Mouse (Mus musculus) megakaryocyte-erythroid progenitor cell, adult 5-6 weeks (primary cell): Measurements from ENCODE around the gene Inafm2. TPM values are rescaled to one million over a fixed set of nuclear protein-coding genes. Genes with fewer than 3 reads are reported as not detected.

Source experiments
- ATAC-seq: replicated peaks from 2 replicates; pipeline ENCODE4 v1.8.0; 2016; ENCODE audit warnings: mild to moderate bottlenecking, inconsistent platforms; ENCODE audit not compliant: severe bottlenecking, poor library complexity, low FRiP score, low TSS enrichment
- total RNA-seq, 2 experiments: library from RNA; stranded (forward) in 1 of 2; stranded (reverse) in 1 of 2; fragments of 200-1000, 215-1000 nt in 1 of 2; fragments of >200 nt in 1 of 2; fragmentation: Nextera tagmentation in 1 of 2; gene quantifications; 2 replicates each; pipeline ENCODE4 v1.2.3; 2014 to 2017

Inafm2 gene
- total RNA-seq, 2 experiments from 2014 or later = 13.9 to 14.5 TPM

DNA sequence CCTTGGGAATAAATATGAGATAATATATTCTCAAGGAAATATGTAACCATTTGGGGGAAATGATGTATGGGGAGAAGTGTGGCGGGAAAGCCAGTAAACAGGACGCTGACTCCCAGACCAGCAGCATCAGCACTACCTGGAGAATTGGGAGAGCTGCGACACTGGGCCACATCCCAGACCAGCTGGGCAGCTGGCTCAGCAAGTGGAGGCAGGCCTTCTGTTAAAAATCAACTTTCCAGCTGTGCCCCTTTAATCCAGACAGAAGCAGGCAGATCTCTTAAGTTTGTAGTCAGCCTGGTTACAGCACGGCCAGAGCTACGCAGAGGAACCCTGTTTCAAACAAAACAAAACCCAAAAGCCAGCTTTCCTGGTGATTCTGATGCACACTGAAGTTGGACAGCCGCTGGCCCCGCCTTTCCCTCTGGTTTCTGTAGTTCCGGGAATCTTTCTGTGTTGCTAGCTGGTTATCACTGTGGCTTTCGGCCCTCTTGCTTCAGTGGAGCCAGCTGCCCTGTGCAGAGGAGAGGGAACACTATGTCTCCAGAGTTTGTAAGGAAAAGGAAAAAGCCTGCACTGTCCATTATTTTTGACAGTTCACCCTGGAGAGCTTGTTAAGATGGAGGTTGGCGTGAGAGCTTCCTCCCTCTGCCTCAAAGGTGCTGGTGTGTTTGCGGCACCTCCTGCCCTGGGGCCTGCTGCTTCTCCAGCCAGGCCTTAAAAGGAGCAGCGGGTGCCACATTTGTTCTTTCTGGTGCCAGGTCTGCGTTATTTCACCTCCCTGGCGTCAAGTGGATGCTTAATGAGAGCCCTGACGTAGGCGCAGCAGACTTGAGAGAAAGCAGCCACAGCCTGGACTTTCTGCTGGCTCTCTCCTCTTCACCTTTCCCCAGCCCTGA is 6.6 kb downstream of the Inafm2 start:
- ATAC-seq = 0 out of 2 replicates have a peak, but pooled peaks have one; percentile 16

GRCm38 (mm10) chr2:118752792-118753108 is 7.2 kb downstream of the Inafm2 start:
- ATAC-seq = peak; percentile 73

DNA sequence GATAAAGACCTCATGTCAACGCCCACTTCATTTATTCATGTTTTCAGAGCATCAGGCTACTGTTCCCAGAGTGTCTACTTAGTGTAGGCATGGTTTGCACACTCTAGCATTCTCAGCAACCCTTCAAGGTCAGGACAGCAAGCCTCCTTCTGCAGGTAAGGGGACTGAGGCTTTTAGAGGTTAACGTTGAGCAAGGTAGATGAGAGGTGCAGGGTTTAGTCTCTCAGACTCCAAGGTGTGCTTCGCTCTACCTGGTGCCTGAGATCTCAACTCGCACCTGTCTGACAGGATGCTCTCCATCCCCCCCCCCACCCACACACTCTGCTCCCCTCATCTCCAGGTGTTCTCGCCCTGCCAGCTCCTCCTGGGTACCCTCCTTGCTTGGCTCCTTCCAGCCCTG is 8.6 kb downstream of the Inafm2 start:
- ATAC-seq = no peak

GRCm38 (mm10) chr2:118755407-118755806 is 9.8 kb downstream of the Inafm2 start:
- ATAC-seq = no peak

- ATAC-seq = no peak
These were observed 10.5 kb downstream of the Inafm2 start for GRCm38 (mm10) chr2:118756103-118756502.

- ATAC-seq = peak; percentile 48; the same call in 1 of the 2 replicates
These were observed 14.3 kb downstream of the Inafm2 start for GRCm38 (mm10) chr2:118759828-118760227.

- no peak for ATAC-seq
These were observed 14.9 kb downstream of the Inafm2 start for GRCm38 (mm10) chr2:118760311-118761025.

GRCm38 (mm10) chr2:118761358-118761757 is 15.8 kb downstream of the Inafm2 start:
- ATAC-seq = no peak

GRCm38 (mm10) chr2:118761906-118762783 is 16.6 kb downstream of the Inafm2 start, which contains the start of gene Ccdc9b:
Gene Ccdc9b, minus strand, starts transcription at chr2:118762661.
- peak; percentile 82 for ATAC-seq

DNA sequence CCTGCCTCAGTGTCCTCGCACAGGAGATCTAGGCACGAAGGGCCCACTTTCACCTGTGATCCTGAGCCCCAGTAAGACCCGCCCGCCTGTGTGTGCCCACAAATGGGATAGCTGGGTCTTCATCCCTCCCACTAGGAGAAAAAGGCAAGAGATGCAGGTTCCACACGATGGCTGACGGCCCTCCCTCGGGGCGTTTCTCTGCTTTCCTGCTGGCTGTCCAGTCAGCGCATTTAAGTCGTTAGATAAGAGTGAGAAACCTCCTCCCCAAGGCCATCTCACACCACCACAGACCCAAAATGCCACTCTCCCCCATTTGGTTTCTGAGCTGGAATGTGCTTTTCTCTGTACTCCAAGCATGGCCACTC is 17.2 kb downstream of the Inafm2 start:
- peak; percentile 27 for ATAC-seq

DNA sequence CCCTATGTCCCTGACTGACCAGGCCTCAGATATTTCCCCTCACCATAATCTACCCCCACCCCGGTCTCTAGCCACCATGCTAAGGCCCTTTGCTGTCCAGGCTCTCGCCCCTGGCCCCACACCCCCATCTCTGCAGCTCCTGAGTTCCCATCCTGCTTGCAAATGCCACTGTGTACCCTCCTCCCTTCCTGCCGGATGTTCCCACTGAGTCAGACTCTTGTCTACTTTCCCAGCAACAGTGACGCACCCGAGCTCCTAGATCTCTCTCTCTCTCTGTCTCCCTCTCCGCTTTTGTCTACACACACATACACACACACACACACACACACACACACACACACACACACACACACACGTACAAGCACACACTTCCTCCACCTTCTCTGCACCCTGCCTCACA is 17.9 kb downstream of the Inafm2 start:
- no peak for ATAC-seq

DNA sequence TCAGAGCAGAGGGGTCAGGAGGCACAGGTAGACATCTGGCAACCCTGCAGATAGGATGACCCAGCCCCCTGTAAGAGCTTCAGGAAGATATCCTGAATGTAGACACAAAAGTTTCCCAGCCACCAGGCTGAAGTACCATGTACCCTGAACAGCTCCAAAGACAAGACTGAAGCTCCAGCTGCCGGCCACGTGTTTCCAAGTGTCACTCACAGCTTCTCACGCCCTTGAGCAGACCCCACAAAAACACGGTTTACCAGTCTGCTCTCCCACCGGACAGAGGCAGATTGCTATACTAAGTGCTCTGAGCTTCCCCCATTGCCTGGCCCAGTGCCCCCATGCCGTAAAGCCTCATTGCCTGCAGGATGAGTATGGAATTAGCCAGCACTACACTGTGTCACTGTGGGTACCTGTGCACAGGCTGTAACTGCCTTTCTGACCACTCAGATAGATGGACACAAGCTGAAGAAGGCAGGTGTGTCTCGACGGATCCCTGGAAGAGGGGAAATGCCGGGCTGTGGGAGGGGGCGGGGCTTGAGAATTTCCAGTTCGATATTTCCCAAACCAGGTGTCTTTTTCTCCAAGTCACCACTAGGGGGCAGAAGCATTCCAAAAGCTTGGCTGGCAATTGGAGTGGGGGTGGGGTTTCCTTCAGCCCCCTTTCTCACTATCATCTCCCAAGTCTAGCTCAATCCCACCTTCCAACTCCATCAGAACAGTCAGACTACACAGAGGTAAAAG is 18.7 kb downstream of the Inafm2 start:
- no peak for ATAC-seq

DNA sequence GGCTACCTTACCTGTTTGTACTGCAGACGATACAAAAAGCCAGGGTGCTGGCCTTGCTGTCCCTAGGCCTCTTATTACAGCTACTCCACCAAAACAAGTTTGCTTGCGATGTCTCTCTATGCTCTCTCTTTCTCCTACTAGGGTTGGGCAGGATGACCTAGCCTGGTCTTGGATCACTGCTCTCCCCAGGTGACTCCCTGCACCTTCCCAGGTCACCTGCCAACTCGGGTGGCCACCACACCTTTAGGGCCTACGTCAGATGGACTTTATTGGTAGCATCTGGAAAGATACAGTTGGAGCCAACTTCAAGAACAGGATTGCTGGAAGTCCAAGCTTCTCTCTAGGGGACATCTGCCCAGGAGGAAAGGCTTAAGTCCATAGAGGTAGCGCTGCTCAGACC is 19.3 kb downstream of the Inafm2 start:
- ATAC-seq = no peak

- no peak for ATAC-seq
These were observed 20.8 kb downstream of the Inafm2 start for GRCm38 (mm10) chr2:118766041-118767033.

- ATAC-seq = no peak
These were observed 26.8 kb downstream of the Inafm2 start, which contains the start of gene Phgr1 for GRCm38 (mm10) chr2:118772158-118772874. Gene Phgr1, plus strand, starts transcription at chr2:118772769.

DNA sequence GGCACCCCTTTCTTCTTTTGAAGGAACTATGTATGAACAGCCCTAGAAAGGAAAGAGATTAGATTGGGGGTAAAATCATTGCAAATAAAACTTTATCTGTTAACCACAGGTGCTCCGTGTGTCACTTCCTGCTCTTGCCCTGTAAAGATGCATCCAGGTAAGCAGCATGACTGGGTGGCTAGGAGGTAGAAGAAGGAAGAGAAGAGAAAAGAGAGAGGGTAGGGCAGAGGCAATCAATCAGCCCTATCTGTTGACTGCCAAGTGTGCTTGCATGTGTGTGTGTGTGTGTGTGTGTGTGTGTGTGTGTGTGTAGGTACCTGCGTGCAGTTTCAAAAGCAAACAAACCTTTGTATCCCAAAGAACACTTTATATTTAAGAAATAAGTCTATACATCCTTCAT is 29.0 kb downstream of the Inafm2 start:
- ATAC-seq = no peak

DNA sequence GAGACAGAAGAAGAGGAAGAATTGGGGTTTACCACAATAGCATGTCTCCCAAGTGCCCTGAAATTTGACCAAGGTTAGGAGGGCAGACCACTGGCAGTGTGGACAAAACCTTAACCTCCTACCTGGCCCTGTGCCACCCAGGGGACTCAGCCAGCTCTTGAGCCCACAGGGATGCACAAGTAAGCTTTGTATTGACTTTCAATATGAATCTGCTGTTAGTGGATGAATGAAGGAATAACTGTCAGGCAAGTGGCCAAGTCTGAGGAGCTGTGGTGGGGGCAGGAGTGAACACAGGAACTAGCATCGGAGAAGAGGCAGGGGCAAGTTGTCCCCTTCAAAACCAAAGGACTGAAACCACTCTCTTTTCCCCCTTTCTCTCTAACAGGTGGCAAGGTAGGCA is 29.8 kb downstream of the Inafm2 start:
- ATAC-seq = no peak
